Comparison of ENCODE assay signal across 41 mouse cellular contexts in genomic region chr8:3736947-3737346, GRCm38 (mm10). TPM values are rescaled to one million over a fixed set of nuclear protein-coding genes. Genes with fewer than 3 reads are reported as not detected.
"Had no signal": no experiment of that assay in that cellular context is flagged by ENCODE, and none has a peak within 500 bp of the region (broad histone marks: within the 10 kb centered on the region; RNA-seq: fewer than 3 reads in every experiment).

No protein-coding gene starts in this region.

- H3K4me1 ChIP-seq: limb, embryonic 10.5 days; limb, embryonic 12.5 days; limb, embryonic 13.5 days; limb, embryonic 15.5 days; lung, embryonic 15.5 days; midbrain, embryonic 10.5 days; midbrain, embryonic 12.5 days; midbrain, embryonic 13.5 days; midbrain, embryonic 15.5 days; neural tube, embryonic 12.5 days; neural tube, embryonic 13.5 days had no signal

- H3K4me3 ChIP-seq: left cerebral cortex, adult 2 months; limb, embryonic 10.5 days; limb, embryonic 12.5 days; limb, embryonic 13.5 days; limb, embryonic 15.5 days; liver, embryonic 13.5 days; liver, embryonic 15.5 days; lung, embryonic 15.5 days; megakaryocyte, embryonic 14.5 days; midbrain, embryonic 10.5 days; midbrain, embryonic 12.5 days; midbrain, embryonic 13.5 days; midbrain, embryonic 15.5 days; myocyte; neural tube, embryonic 12.5 days; neural tube, embryonic 13.5 days had no signal

- H3K27ac ChIP-seq: left cerebral cortex, adult 2 months; limb, embryonic 10.5 days; limb, embryonic 12.5 days; limb, embryonic 13.5 days; limb, embryonic 15.5 days; liver, embryonic 13.5 days; liver, embryonic 14.5 days; liver, embryonic 15.5 days; lung, embryonic 15.5 days; macrophage; midbrain, embryonic 10.5 days; midbrain, embryonic 12.5 days; midbrain, embryonic 13.5 days; midbrain, embryonic 15.5 days; neural tube, embryonic 12.5 days; neural tube, embryonic 13.5 days had no signal

- H3K36me3 ChIP-seq: limb, embryonic 10.5 days; limb, embryonic 12.5 days; limb, embryonic 13.5 days; limb, embryonic 15.5 days; liver, embryonic 13.5 days; liver, embryonic 15.5 days; lung, embryonic 15.5 days; midbrain, embryonic 10.5 days; midbrain, embryonic 12.5 days; midbrain, embryonic 13.5 days; midbrain, embryonic 15.5 days; neural tube, embryonic 12.5 days; neural tube, embryonic 13.5 days had no signal

- H3K27me3 ChIP-seq: limb, embryonic 12.5 days; limb, embryonic 13.5 days; limb, embryonic 15.5 days; liver, embryonic 13.5 days; liver, embryonic 15.5 days; lung, embryonic 15.5 days; megakaryocyte, embryonic 14.5 days; midbrain, embryonic 12.5 days; midbrain, embryonic 13.5 days; midbrain, embryonic 15.5 days; neural tube, embryonic 12.5 days; neural tube, embryonic 13.5 days had no signal

- H3K9ac ChIP-seq: limb, embryonic 12.5 days; limb, embryonic 13.5 days; limb, embryonic 15.5 days; liver, embryonic 13.5 days; liver, embryonic 14.5 days; liver, embryonic 15.5 days; lung, embryonic 14.5 days; lung, embryonic 15.5 days; midbrain, embryonic 12.5 days; midbrain, embryonic 13.5 days; midbrain, embryonic 15.5 days; neural tube, embryonic 12.5 days; neural tube, embryonic 13.5 days had no signal

- ATAC-seq: midbrain, embryonic 13.5 days; midbrain, embryonic 15.5 days; midbrain, embryonic 16.5 days had no signal

- H3K9me3 ChIP-seq: limb, embryonic 10.5 days; limb, embryonic 12.5 days; limb, embryonic 13.5 days; limb, embryonic 15.5 days; liver, embryonic 13.5 days; liver, embryonic 15.5 days; lung, embryonic 15.5 days; megakaryocyte, embryonic 14.5 days; midbrain, embryonic 12.5 days; midbrain, embryonic 13.5 days; midbrain, embryonic 15.5 days; neural tube, embryonic 13.5 days had no signal

- H3K4me2 ChIP-seq: limb, embryonic 12.5 days; limb, embryonic 13.5 days; limb, embryonic 15.5 days; liver, embryonic 13.5 days; liver, embryonic 15.5 days; lung, embryonic 14.5 days; lung, embryonic 15.5 days; midbrain, embryonic 11.5 days; midbrain, embryonic 12.5 days; midbrain, embryonic 13.5 days; midbrain, embryonic 15.5 days; neural tube, embryonic 12.5 days; neural tube, embryonic 13.5 days had no signal

- DNase-seq: layer of hippocampus, postnatal 36 days; left cerebral cortex, postnatal 4 days; liver, embryonic 13.5 days; lung, adult 18-20 months; lung, adult 2 months; lung, embryonic 14.5 days; lung, postnatal 10 days; lung, postnatal 14 days; lung, postnatal 4 days; midbrain, embryonic 14.5 days had no signal

RNA-seq across cellular contexts. Expression of gene Cd209a, which starts 11.8 kb away (rescaled TPM):
- total RNA-seq: layer of hippocampus, postnatal 25 days; layer of hippocampus, postnatal 36 days; left cerebral cortex, postnatal 10 days; left cerebral cortex, postnatal 14 days; left cerebral cortex, postnatal 4 days had no signal
- polyA plus RNA-seq: limb, embryonic 10.5 days; limb, embryonic 11.5 days; limb, embryonic 12.5 days; midbrain, embryonic 10.5 days; midbrain, embryonic 11.5 days; midbrain, embryonic 12.5 days; midbrain, embryonic 13.5 days; midbrain, embryonic 14.5 days; midbrain, embryonic 15.5 days; midbrain, embryonic 16.5 days; midbrain, postnatal 0 days; myocyte; neural tube, embryonic 11.5 days; neural tube, embryonic 12.5 days; neural tube, embryonic 13.5 days had no signal

RNA-seq across cellular contexts. Expression of gene Clec4g, which starts 16.5 kb away (rescaled TPM):
- total RNA-seq: layer of hippocampus, postnatal 25 days; layer of hippocampus, postnatal 36 days; left cerebral cortex, adult 18-20 months; left cerebral cortex, adult 2 months; left cerebral cortex, postnatal 10 days; left cerebral cortex, postnatal 14 days; left cerebral cortex, postnatal 25 days; left cerebral cortex, postnatal 36 days; left cerebral cortex, postnatal 4 days; megakaryocyte progenitor cell, adult 5-6 weeks; megakaryocyte-erythroid progenitor cell, adult 5-6 weeks; midbrain, postnatal 0 days had no signal
- polyA plus RNA-seq: limb, embryonic 10.5 days; limb, embryonic 11.5 days; limb, embryonic 12.5 days; limb, embryonic 13.5 days; limb, embryonic 15.5 days; lung, embryonic 14.5 days; macrophage; midbrain, embryonic 11.5 days; midbrain, embryonic 12.5 days; midbrain, embryonic 13.5 days; midbrain, embryonic 14.5 days; midbrain, embryonic 15.5 days; midbrain, embryonic 16.5 days; midbrain, postnatal 0 days; myocyte; neural tube, embryonic 11.5 days; neural tube, embryonic 12.5 days; neural tube, embryonic 13.5 days had no signal

RNA-seq across cellular contexts. Expression of gene Fcer2a, which starts 43.0 kb away (rescaled TPM):
- total RNA-seq: layer of hippocampus, postnatal 25 days; layer of hippocampus, postnatal 36 days; left cerebral cortex, adult 18-20 months; left cerebral cortex, adult 2 months; left cerebral cortex, adult 8-10 months; left cerebral cortex, postnatal 10 days; left cerebral cortex, postnatal 14 days; left cerebral cortex, postnatal 25 days; left cerebral cortex, postnatal 36 days; left cerebral cortex, postnatal 4 days; megakaryocyte progenitor cell, adult 5-6 weeks; midbrain, postnatal 0 days had no signal
- polyA plus RNA-seq: limb, embryonic 12.5 days; liver, embryonic 13.5 days; lung, embryonic 15.5 days; macrophage had no signal
